Mouse (Mus musculus): ENCODE results near the gene Slc36a3. TPM values are rescaled to one million over a fixed set of nuclear protein-coding genes. Genes with fewer than 3 reads are reported as not detected.

Gene Slc36a3
- total RNA-seq, 2 experiments from 2014 or later: not detected

- DNase-seq (ENCODE audit: low spot score in 2 of 2): peak in 1 of 2 experiments; percentile 19
Observed at GRCm38 (mm10) chr11:55077331-55078231, 73.9 kb downstream of the Slc36a3 start, which contains the start of gene Ccdc69. Gene Ccdc69 (minus strand): TSS chr11:55078131.

- DNase-seq (ENCODE audit: low spot score in 2 of 2): no peak
Observed at GRCm38 (mm10) chr11:55076234-55076633, 75.3 kb downstream of the Slc36a3 start.

GRCm38 (mm10) chr11:55075602-55076001 is 75.9 kb downstream of the Slc36a3 start:
- peak; percentile 11 to 20 for DNase-seq (ENCODE audit: low spot score in 2 of 2)

Other genes with a start within 250 kb of the Slc36a3 start
- 1 to 10 TPM; 4.3 to 5.8 TPM for gene Gpx3, start 249.3 kb downstream of the Slc36a3 start, total RNA-seq (2021)
- gene Tnip1, start 188.8 kb downstream of the Slc36a3 start, total RNA-seq (2021): 10 to 100 TPM; 34.3 to 34.4 TPM
- gene Anxa6, start 118.3 kb downstream of the Slc36a3 start, total RNA-seq (2021): 10 to 100 TPM; 90.3 to 93.8 TPM
- not detected for gene Ccdc69, start 73.6 kb downstream of the Slc36a3 start, total RNA-seq (2021)
- 10 to 100 TPM; 53.7 to 58.5 TPM for gene Gm2a, start 53.6 kb downstream of the Slc36a3 start, total RNA-seq (2021)
- gene Slc36a2, start 33.4 kb upstream of the Slc36a3 start, total RNA-seq (2021): under 1 TPM; 0.26 to 0.67 TPM
- 10 to 100 TPM; 60.4 to 63.9 TPM for gene Slc36a1, start 52.6 kb upstream of the Slc36a3 start, total RNA-seq (2021)
- gene Fat2, start 184.9 kb upstream of the Slc36a3 start, total RNA-seq (2021): under 1 TPM; 0.43 to 0.74 TPM

All from layer of hippocampus, postnatal 14 days (tissue).